Mouse (Mus musculus) C2C12 (cell line): ENCODE data around the gene Cnn3. TPM values are rescaled to one million over a fixed set of nuclear protein-coding genes. Genes with fewer than 3 reads are reported as not detected.

ENCODE experiments used
- H3K27me3 ChIP-seq: one replicate; pipeline ENCODE4 v1.6.1; 2011; ENCODE audit not compliant: control insufficient read depth, insufficient read depth, insufficient read length
- H3K36me3 ChIP-seq: one replicate; pipeline ENCODE4 v1.6.1; 2011; ENCODE audit not compliant: control insufficient read depth, insufficient read depth
- H3K4me3 ChIP-seq: one replicate; pipeline ENCODE4 v1.5.1; 2011; ENCODE audit warnings: mild to moderate bottlenecking, control low read depth; ENCODE audit not compliant: poor library complexity, insufficient read depth, severe bottlenecking
- H3K79me2 ChIP-seq: one replicate; pipeline ENCODE4 v1.6.1; 2011; ENCODE audit not compliant: control insufficient read depth, insufficient read depth
- H3K79me3 ChIP-seq: one replicate; pipeline ENCODE4 v1.6.1; 2011; ENCODE audit warnings: low read depth, control low read depth
- H3ac ChIP-seq: one replicate; pipeline ENCODE3; 2011; ENCODE audit warnings: low read depth; ENCODE audit not compliant: control insufficient read depth, insufficient read length
- CEBPB ChIP-seq: IDR thresholded peaks from one replicate; pipeline ENCODE4 v1.6.1; 2011; ENCODE audit warnings: low read depth, mild to moderate bottlenecking, control low read depth, moderate library complexity
- CTCF ChIP-seq: IDR thresholded peaks from one replicate; pipeline ENCODE4 v1.5.1; 2011; ENCODE audit not compliant: control insufficient read depth, insufficient read depth, insufficient read length
- FOSL1 ChIP-seq: IDR thresholded peaks from one replicate; pipeline ENCODE4 v1.8.0; 2011; ENCODE audit warnings: mild to moderate bottlenecking, low read length; ENCODE audit not compliant: poor library complexity, insufficient read depth, severe bottlenecking
- MAX ChIP-seq: IDR thresholded peaks from one replicate; pipeline ENCODE4 v1.6.1; 2011; ENCODE audit warnings: mild to moderate bottlenecking, control low read depth
- MYOD1 ChIP-seq: IDR thresholded peaks from one replicate; pipeline ENCODE4 v1.6.1; 2011; ENCODE audit warnings: low read depth; ENCODE audit not compliant: control insufficient read depth, insufficient read length
- MYOG ChIP-seq: IDR thresholded peaks from one replicate; pipeline ENCODE4 v1.6.1; 2011; ENCODE audit not compliant: control insufficient read depth, insufficient read length; ENCODE audit errors: extremely low read depth
- USF1 ChIP-seq: IDR thresholded peaks from one replicate; pipeline ENCODE4 v1.6.1; 2011; ENCODE audit warnings: low read depth, mild to moderate bottlenecking, control low read depth, moderate library complexity
- polyA plus RNA-seq: library from polyadenylated mRNA; unstranded; fragments of >200 nt; fragmentation: generic; extraction: Trizol; gene quantifications from one replicate; pipeline ENCODE4 v1.2.1, GENCODE M21; 2012; ENCODE audit warnings: missing spikeins

Cnn3 gene
- polyA plus RNA-seq, 1 experiment: 362 TPM

- no peak overlapping the region for H3ac ChIP-seq
- H3K27me3 ChIP-seq: no peaks in the 10 kb centered on the region
- H3K4me3 ChIP-seq: no peak overlapping the region
- peaks cover 59% of the 10 kb centered on the region for H3K36me3 ChIP-seq
- TF ChIP-seq CEBPB (no peak), FOSL1 (no peak), USF1 (no peak), CTCF (no peak), MYOG (no peak), MYOD1 (no peak), MAX (no peak)
- peaks cover 97% of the 10 kb centered on the region for H3K79me3 ChIP-seq
- peaks cover 100% of the 10 kb centered on the region for H3K79me2 ChIP-seq
Observed at GRCm38 (mm10) chr3:121439623-121440161, 13.4 kb downstream of the Cnn3 start.

- no peak for TF ChIP-seq MYOD1
- H3K4me3 ChIP-seq: no peak overlapping the region
- peaks cover 59% of the 10 kb centered on the region for H3K36me3 ChIP-seq
- peaks cover 99% of the 10 kb centered on the region for H3K79me3 ChIP-seq
- no peak overlapping the region for H3ac ChIP-seq
- no peaks in the 10 kb centered on the region for H3K27me3 ChIP-seq
- H3K79me2 ChIP-seq: peaks cover 100% of the 10 kb centered on the region
Observed at GRCm38 (mm10) chr3:121441504-121441903, 15.2 kb downstream of the Cnn3 start.

- Histone ChIP-seq H3K27me3 (no peaks in the 10 kb centered on the region), H3ac (no peak overlapping the region), H3K79me2 (peaks cover 100% of the 10 kb centered on the region), H3K79me3 (peaks cover 98% of the 10 kb centered on the region), H3K36me3 (peaks cover 54% of the 10 kb centered on the region), H3K4me3 (no peak overlapping the region)
- TF ChIP-seq MAX (no peak), MYOG (no peak), FOSL1 (no peak), CTCF (no peak), MYOD1 (no peak), CEBPB (no peak), USF1 (no peak)
Observed at GRCm38 (mm10) chr3:121442288-121442687, 16.0 kb downstream of the Cnn3 start.

GRCm38 (mm10) chr3:121443861-121444271 is 17.6 kb downstream of the Cnn3 start:
- TF ChIP-seq MYOD1: no peak
- no peak for TF ChIP-seq MYOG
- TF ChIP-seq CEBPB: no peak
- no peak for TF ChIP-seq CTCF
- TF ChIP-seq MAX: no peak
- no peak for TF ChIP-seq USF1
- no peak for TF ChIP-seq FOSL1
- Histone ChIP-seq H3ac (no peak overlapping the region), H3K36me3 (peaks cover 41% of the 10 kb centered on the region), H3K79me3 (peaks cover 95% of the 10 kb centered on the region), H3K27me3 (no peaks in the 10 kb centered on the region), H3K79me2 (peaks cover 100% of the 10 kb centered on the region), H3K4me3 (no peak overlapping the region)

GRCm38 (mm10) chr3:121444414-121444813 is 18.1 kb downstream of the Cnn3 start:
- H3K27me3 ChIP-seq: no peaks in the 10 kb centered on the region

GRCm38 (mm10) chr3:121446454-121446853 is 20.2 kb downstream of the Cnn3 start:
- no peak for TF ChIP-seq CTCF
- no peak for TF ChIP-seq MAX
- TF ChIP-seq MYOD1: no peak
- no peak for TF ChIP-seq FOSL1
- TF ChIP-seq CEBPB: no peak
- no peak for TF ChIP-seq MYOG
- no peak for TF ChIP-seq USF1
- no peaks in the 10 kb centered on the region for H3K27me3 ChIP-seq
- H3K4me3 ChIP-seq: no peak overlapping the region
- no peak overlapping the region for H3ac ChIP-seq
- H3K36me3 ChIP-seq: peaks cover 50% of the 10 kb centered on the region
- peaks cover 99% of the 10 kb centered on the region for H3K79me2 ChIP-seq
- H3K79me3 ChIP-seq: peaks cover 83% of the 10 kb centered on the region

More at GRCm38 (mm10) chr3:121444414-121444813, 18.1 kb downstream of the Cnn3 start:
- H3K79me2 ChIP-seq: peaks cover 100% of the 10 kb centered on the region
- TF ChIP-seq MYOG: no peak
- no peak for TF ChIP-seq MYOD1
- no peak for TF ChIP-seq USF1
- no peak overlapping the region for H3ac ChIP-seq
- H3K4me3 ChIP-seq: no peak overlapping the region
- peaks cover 94% of the 10 kb centered on the region for H3K79me3 ChIP-seq
- H3K36me3 ChIP-seq: peaks cover 40% of the 10 kb centered on the region
